Mouse (Mus musculus) macrophage (primary cell): ENCODE data around the gene Gm20604. TPM values are rescaled to one million over a fixed set of nuclear protein-coding genes. Genes with fewer than 3 reads are reported as not detected.
A peak's percentile ranks its signal among the peaks of the same experiment; 100 is the strongest.

Source experiments
- H3K27ac ChIP-seq: fragments of 350-480 bp; formaldehyde crosslinking; 2 replicates; pipeline ENCODE4 v1.9.0; 2021
- H3K36me3 ChIP-seq: fragments of 350-480 bp; formaldehyde crosslinking; 2 replicates; pipeline ENCODE4 v1.9.0; 2021; ENCODE audit errors: inconsistent target
- H3K4me3 ChIP-seq: fragments of 350-480 bp; formaldehyde crosslinking; 2 replicates; pipeline ENCODE4 v1.9.0; 2021; ENCODE audit errors: inconsistent target
- H3K79me2 ChIP-seq: fragments of 350-480 bp; formaldehyde crosslinking; 2 replicates; pipeline ENCODE4 v1.9.0; 2021; ENCODE audit errors: inconsistent target
- WGBS: methylation state at CpG from one replicate; pipeline ENCODE4 v1.1.7; 2026; ENCODE audit warnings: inconsistent platforms; ENCODE audit not compliant: missing documents; 5-methylcytosine and 5-hydroxymethylcytosine counted together
- polyA plus RNA-seq: library from polyadenylated mRNA; stranded (reverse); fragments of 250-400 nt; gene quantifications from 3 replicates; pipeline ENCODE4 v1.2.4, GENCODE M21; 2018; ENCODE audit warnings: inconsistent platforms
- total RNA-seq, 78 experiments: library from RNA; depleted of rRNA; stranded (reverse); fragments of 250-400 nt; gene quantifications; 1 replicate in 9 of 78; 2 replicates in 24 of 78; 3 replicates in 43 of 78; 4 replicates in 2 of 78; pipeline ENCODE4 v1.2.4; 2018; ENCODE audit warnings: inconsistent platforms in 56 of 78

The Gm20604 gene
- 1 to 10 TPM; 1.1 to 7.9 (median 2.6) TPM for total RNA-seq (2018; cell fraction: chromatin; rRNA removed)
- 1 to 10 TPM; 3.1 to 6.8 (median 5.1) TPM for total RNA-seq (2018; cell fraction: cytosol; rRNA removed)
- 10 to 100 TPM in 1 of 26 experiments, 1 to 10 TPM in 25; 2.1 to 10.3 (median 4.5) TPM for total RNA-seq (2018; cell fraction: nucleus; rRNA removed)
- polyA plus RNA-seq: 4.1 to 7.2 TPM (median 4.5 TPM) in 3 replicates

- WGBS: 0% methylated on average over 9 of the region's 10 CpGs
- Histone ChIP-seq H3K36me3 (peaks cover 11% of the 10 kb centered on the region; the same call in 1 of the 2 replicates), H3K79me2 (peaks cover 78% of the 10 kb centered on the region), H3K4me3 (peak within 1 kb of the TSS; percentile 90), H3K27ac (peak within 1 kb of the TSS; percentile 58)
Observed at GRCm38 (mm10) chr12:102758403-102758756, at the start of gene Gm20604. Gene Gm20604 (minus strand): TSS chr12:102758672.

- Histone ChIP-seq H3K79me2 (no peaks in the 10 kb centered on the region), H3K36me3 (0 out of 2 replicates have a peak, but pooled peaks cover 4% of the 10 kb centered on the region), H3K4me3 (no peak overlapping the region), H3K27ac (no peak overlapping the region)
- 77% methylated on average over 2 of the region's 2 CpGs for WGBS
Observed at GRCm38 (mm10) chr12:102799528-102799927, 41.1 kb upstream of the Gm20604 start.

DNA sequence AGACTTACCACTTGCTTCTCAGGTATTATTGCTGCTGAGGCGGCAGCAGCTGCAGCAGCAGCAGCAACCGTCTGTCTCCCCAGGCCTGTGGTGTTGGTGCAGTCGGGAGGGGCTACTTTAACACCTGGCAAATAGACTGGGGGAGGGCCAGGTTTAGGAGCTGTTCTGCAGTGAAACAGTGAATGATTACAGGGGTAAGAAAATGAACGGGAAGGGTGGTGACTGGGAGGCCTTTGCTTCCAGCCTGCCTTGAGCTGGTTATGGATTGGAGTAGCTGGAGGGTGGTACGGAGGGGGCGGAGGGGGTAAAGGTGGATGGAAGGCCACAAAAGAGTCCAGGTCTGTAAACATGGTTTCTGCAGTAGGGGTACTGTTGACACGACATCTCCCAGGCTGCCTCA is 29.5 kb upstream of the Gm20604 start:
- Histone ChIP-seq H3K4me3 (no peak overlapping the region), H3K36me3 (peaks cover 73% of the 10 kb centered on the region), H3K79me2 (no peaks in the 10 kb centered on the region), H3K27ac (no peak overlapping the region)
- WGBS: 95% methylated on average over 7 of the region's 7 CpGs

DNA sequence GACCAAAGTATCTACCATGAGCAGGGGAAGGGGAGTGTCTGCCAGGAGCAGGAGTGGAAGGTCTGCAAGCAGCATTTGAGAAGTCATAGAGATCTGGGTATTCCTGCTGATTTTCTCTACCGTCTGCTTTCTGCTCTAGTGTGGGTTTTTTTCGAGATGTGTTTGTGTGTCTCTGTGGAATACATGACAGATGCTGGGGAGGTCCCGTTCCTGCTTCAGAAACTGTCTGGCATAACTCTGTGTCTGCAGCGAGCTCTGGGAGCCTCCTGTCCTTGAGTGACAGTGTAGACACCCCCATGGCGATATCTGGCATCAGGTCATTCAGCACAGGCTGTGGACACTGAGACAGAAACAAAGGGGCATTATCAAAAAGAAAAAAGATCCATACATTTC is 27.1 kb upstream of the Gm20604 start:
- H3K27ac ChIP-seq: no peak overlapping the region

GRCm38 (mm10) chr12:102784899-102785592 is 26.6 kb upstream of the Gm20604 start:
- Histone ChIP-seq H3K4me3 (no peak overlapping the region), H3K79me2 (no peaks in the 10 kb centered on the region), H3K36me3 (peaks cover 47% of the 10 kb centered on the region), H3K27ac (no peak overlapping the region)
- WGBS: 71% methylated on average over 19 of the region's 19 CpGs

More for the DNA sequence above, 27.1 kb upstream of the Gm20604 start:
- H3K36me3 ChIP-seq: peaks cover 52% of the 10 kb centered on the region
- no peak overlapping the region for H3K4me3 ChIP-seq
- 94% methylated on average over 5 of the region's 5 CpGs for WGBS
- H3K79me2 ChIP-seq: no peaks in the 10 kb centered on the region

- Histone ChIP-seq H3K27ac (no peak overlapping the region), H3K36me3 (peaks cover 28% of the 10 kb centered on the region)
- 94% methylated on average over 5 of the region's 5 CpGs for WGBS
Observed at GRCm38 (mm10) chr12:102782841-102783240, 24.4 kb upstream of the Gm20604 start.

DNA sequence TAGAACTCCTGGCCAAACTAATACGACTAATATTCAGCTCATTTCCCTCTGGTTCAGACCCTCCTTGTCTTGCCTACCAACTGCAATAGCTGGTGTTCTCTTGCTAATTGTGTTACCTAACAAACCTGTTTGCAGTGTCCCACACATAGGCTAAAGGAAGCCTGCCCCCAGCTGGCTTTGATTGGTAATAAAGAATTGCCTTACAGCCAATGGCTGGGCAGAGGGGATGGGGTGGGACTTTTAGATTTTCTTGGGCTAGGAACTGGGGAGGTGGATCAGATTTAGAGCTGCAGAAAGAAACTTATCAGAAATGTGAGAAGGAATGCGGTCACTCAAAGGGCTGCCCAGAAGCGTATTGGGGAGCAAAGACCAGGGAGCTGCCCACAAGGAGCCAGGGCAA is 21.0 kb upstream of the Gm20604 start:
- Histone ChIP-seq H3K4me3 (no peak overlapping the region), H3K36me3 (peaks cover 20% of the 10 kb centered on the region; the same call in 1 of the 2 replicates), H3K27ac (no peak overlapping the region), H3K79me2 (no peaks in the 10 kb centered on the region)
- 93% methylated on average over 3 of the region's 3 CpGs for WGBS

More at GRCm38 (mm10) chr12:102782841-102783240, 24.4 kb upstream of the Gm20604 start:
- H3K4me3 ChIP-seq: no peak overlapping the region
- no peaks in the 10 kb centered on the region for H3K79me2 ChIP-seq

DNA sequence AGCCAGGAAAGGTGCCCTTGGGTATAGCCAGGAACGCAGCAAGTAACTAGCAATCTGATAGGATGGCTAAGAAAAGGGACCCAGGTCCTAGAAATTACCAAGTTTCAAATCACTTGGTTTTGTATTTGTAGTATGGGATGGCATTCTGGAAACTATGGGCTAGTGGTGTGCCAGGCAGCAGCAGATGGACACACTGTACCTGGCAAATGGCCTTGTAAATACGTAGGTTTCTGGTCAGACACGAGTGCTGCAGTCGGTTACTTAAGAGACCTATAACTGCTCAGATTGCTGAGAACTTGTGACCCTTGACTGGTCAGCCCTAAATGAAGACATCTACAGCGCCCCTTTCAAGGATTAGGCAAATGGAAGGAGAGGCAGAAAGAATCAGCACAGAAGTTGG is 19.7 kb upstream of the Gm20604 start:
- H3K36me3 ChIP-seq: peaks cover 31% of the 10 kb centered on the region; the same call in 1 of the 2 replicates
- no peaks in the 10 kb centered on the region for H3K79me2 ChIP-seq
- WGBS: 96% methylated on average over 5 of the region's 5 CpGs
- no peak overlapping the region for H3K27ac ChIP-seq
- no peak overlapping the region for H3K4me3 ChIP-seq

DNA sequence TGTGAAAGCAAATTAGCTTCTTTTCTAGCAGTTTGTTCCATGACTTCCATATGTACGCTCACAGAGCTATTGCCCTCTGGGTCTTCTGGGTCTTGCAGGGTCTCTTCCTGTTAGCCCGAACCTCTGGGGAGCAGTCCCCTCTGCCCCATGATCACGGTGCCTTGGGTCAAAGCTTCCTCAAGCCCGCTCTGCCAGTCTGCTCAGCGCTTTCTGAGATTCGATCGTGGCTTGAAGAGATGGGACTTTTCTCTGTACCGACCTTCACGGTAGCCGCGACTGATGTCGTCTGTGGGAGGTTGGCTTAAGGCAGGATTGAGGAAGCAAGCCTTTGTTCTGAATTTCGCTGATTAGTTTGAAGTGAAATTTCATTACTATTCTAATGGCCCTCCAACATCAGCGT is 17.6 kb upstream of the Gm20604 start:
- WGBS: 92% methylated on average over 14 of the region's 14 CpGs
- H3K4me3 ChIP-seq: no peak overlapping the region

GRCm38 (mm10) chr12:102772676-102773075 is 14.2 kb upstream of the Gm20604 start:
- WGBS: 97% methylated on average over 5 of the region's 5 CpGs

More for the DNA sequence above, 17.6 kb upstream of the Gm20604 start:
- Histone ChIP-seq H3K36me3 (peaks cover 53% of the 10 kb centered on the region), H3K79me2 (no peaks in the 10 kb centered on the region), H3K27ac (no peak overlapping the region)

GRCm38 (mm10) chr12:102771601-102772000 is 13.1 kb upstream of the Gm20604 start:
- WGBS: 98% methylated on average over 8 of the region's 8 CpGs
- Histone ChIP-seq H3K27ac (no peak overlapping the region), H3K36me3 (peaks cover 92% of the 10 kb centered on the region), H3K79me2 (no peaks in the 10 kb centered on the region), H3K4me3 (no peak overlapping the region)

More at GRCm38 (mm10) chr12:102772676-102773075, 14.2 kb upstream of the Gm20604 start:
- H3K79me2 ChIP-seq: no peaks in the 10 kb centered on the region
- H3K27ac ChIP-seq: no peak overlapping the region
- no peak overlapping the region for H3K4me3 ChIP-seq
- peaks cover 81% of the 10 kb centered on the region for H3K36me3 ChIP-seq

GRCm38 (mm10) chr12:102769000-102769399 is 10.5 kb upstream of the Gm20604 start:
- H3K36me3 ChIP-seq: peaks cover 90% of the 10 kb centered on the region
- no peak overlapping the region for H3K27ac ChIP-seq
- H3K4me3 ChIP-seq: no peak overlapping the region
- H3K79me2 ChIP-seq: no peaks in the 10 kb centered on the region
- 100% methylated on average over 3 of the region's 4 CpGs for WGBS

DNA sequence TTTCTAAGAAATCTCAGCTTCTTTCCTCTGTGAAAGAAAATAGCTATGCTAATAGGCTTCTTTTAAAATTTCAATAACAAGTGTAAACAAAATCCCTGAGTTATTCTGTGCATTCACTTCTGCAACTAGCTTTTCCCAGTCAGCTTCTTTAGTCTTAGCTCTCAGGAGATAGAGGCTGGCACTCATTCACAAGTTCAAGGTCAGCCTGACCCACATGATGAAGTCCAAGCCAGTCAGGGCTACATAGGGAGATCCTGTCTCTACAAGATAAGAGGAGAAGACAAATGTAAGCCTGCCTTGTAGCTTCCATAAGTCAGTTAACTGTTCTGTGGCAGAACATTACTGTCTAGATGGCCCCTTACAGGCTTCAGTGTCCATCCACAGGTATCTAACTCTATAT is 5.2 kb upstream of the Gm20604 start:
- Histone ChIP-seq H3K79me2 (peaks cover 33% of the 10 kb centered on the region), H3K36me3 (peaks cover 53% of the 10 kb centered on the region), H3K4me3 (no peak overlapping the region), H3K27ac (no peak overlapping the region)

DNA sequence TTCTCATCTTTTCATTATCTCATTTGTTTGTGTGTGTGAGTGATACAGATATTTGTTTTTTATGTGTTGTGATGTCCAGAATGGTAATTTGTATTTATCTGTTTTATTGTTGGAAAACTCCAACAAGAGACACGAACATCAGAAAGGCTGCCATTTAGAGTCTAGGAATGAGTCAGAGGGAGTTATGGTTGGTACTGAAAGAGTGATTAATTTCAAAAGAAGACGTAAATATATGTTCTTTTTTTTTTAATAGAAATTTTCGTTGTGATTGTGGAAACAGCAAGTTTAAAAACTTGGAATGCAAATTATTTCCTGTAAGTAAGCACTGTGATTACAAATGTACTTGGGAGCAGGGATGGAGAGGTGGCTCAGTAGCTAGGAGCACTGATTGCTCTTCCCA is 3.2 kb upstream of the Gm20604 start:
- 93% methylated on average over 3 of the region's 3 CpGs for WGBS
- Histone ChIP-seq H3K79me2 (peaks cover 45% of the 10 kb centered on the region), H3K4me3 (no peak overlapping the region), H3K36me3 (peaks cover 33% of the 10 kb centered on the region), H3K27ac (no peak overlapping the region)

DNA sequence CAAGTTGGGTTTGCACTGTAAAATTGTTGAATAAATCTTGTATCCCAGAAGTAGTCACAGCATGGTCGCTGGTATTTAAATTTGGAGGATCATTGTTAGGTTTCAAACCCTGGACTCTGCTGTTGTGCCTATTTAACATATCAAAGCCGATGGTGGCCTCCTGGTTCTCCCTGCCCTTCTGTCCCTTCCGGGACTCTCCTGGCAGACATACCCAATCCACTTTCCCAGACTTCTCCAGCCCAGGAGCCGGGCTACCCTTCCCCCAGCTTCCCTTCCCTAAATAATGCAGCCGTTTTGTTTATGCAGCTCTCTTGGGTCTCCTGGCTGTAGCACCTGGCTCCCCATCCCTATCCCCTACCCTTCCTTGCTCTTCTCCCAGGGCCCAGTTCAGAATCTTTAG is 464 bp upstream of the Gm20604 start:
- peak overlapping the region; percentile 58 for H3K27ac ChIP-seq
- peaks cover 73% of the 10 kb centered on the region for H3K79me2 ChIP-seq
- 24% methylated on average over 5 of the region's 5 CpGs for WGBS
- peaks cover 11% of the 10 kb centered on the region; the same call in 1 of the 2 replicates for H3K36me3 ChIP-seq
- H3K4me3 ChIP-seq: peak overlapping the region; percentile 90
